Mouse (Mus musculus) layer of hippocampus, adult 18-20 months (tissue): Measurements from ENCODE around the gene Lamc2. TPM values are rescaled to one million over a fixed set of nuclear protein-coding genes. Genes with fewer than 3 reads are reported as not detected.

Experiments used
- DNase-seq, 2 experiments: peaks; one replicate each; pipeline ENCODE4 v3.0.0; 2022; ENCODE audit warnings: low spot score in 2 of 2
- total RNA-seq, 2 experiments: library from RNA; stranded (reverse); gene quantifications; 2 replicates each; pipeline ENCODE4 v1.2.3; 2021

Lamc2 gene
- total RNA-seq, 2 experiments from 2014 or later = 1.7 to 2.8 TPM

DNA sequence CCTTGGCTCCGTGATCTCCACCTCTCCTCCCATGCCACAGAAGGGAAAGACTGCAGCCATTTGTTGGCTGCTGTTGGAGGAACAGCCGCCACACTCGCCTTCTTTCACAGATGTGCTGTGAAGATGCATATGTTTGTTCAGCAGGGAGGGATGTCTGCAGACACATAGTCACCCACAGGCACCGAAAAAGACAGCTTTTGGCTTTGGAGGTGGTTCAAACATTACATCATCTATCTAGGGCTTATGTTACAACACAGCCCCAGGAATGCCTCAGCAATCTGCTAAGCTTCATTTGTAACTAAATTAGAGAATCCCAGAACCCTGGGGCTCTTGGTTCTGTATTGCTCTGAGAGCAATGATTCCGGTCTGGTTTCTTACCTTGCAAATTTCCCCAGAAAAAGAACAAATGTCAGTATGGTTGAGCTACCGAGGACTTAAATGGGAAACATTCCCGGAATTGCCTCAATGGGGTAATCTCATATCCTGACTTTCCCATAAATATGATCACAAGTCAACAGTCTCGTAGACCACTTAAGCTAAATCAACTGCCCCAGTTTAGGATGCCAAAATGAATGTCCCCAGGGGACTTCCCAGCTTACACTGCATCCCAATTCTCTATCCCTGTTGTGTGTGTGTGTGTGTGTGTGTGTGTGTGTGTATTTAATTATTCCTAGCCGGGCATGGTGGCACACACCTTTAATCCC, 5.5 kb downstream of the Lamc2 start:
- peak; percentile 68 to 89 for DNase-seq

DNA sequence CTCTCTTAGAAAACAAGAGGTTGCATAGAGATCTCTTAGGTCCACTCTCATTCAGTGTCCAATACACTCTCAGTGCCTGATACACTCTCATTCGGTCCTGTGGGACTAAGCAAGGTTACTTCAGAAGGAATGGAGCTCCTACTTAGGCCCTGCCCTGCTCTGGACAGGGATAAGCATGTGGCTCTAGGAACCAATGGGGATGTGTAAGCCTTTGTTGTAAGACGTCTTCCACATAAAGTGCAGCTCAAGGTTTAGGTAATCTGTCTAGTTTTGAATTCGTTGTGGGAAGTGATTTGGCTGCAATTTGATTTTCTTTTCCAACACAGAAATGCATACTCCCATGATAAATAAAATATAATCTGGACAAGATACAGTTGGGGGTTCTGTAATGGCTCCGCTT, 6.1 kb downstream of the Lamc2 start:
- no peak for DNase-seq

DNA sequence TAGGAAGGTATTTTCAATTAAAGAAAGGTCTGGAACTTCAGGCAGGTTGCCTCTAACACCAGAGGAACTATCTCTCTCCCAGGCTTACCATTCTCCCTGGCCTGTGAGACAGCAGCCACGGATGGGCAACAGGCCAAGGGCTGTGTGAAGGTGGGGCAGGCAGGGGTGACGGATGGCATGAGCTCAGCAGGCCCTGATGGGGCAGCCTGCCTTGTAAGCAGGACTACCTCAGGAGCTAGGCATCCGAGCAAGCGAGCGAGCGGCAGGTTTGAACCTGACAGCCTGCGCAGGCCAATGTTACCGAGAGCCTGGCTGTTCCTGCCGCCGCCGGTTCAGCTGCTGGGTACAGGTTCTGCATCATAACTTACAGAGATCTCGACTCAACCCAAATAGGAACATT, 11.4 kb downstream of the Lamc2 start:
- DNase-seq = peak in 1 of 2 experiments; percentile 13

DNA sequence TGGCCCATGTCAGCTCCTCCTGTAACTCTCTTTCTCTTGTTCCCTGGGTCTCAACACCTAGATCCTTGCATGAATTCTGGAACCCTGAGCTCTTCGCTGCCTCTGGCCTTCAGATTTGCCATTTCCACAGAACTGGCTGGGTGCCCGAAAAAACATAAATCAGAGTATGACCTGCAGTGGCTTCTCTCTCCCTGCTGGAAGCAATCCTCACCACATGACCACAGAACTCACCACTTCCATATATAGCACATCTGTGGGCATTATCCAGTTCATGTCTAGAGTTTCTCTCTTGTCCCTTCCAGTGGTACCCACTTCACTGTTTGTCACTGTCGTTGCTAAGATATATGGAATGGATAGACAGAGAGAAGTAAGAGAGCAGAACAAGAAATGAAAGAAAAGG, 13.0 kb downstream of the Lamc2 start:
- DNase-seq = no peak

DNA sequence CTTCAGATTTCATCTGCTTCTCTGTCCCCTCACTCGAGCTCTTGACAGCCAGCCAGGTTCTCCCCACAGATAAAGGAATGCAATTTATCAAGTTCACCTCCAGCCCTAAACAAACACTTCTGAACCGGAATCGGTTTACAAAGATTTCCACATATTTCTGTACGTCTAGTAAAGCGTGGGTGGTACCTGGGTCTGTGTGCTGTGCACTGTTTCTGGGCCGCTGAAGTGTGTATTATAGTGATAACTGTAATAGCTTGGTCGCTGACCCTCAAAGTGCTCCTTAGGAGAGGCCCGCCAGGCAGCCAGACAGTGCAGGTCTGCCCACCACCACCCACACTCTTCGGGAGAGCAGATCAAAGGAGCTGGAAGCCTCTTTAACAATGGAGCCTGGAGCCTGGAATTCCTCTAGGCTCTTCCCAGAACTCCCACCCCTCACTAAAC, 13.9 kb downstream of the Lamc2 start:
- DNase-seq = no peak

DNA sequence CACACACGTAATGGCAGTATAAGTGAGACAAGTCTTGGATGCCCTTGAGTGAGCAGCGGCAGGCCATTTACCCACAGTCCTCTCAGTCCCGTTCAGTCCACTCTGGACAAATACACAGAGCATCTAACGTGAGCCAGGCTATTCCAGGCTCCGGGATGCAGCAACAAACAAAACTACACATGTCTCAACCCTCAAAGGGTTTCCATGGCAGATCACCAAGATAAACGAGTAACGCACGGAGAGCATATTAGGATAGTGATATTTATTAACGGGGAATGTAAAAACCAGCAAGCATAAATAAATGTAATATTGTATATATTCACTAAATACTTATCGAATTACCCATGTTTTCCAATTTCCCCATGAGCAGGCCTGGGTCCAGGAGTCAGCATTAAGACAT, 15.2 kb downstream of the Lamc2 start:
- no peak for DNase-seq

DNA sequence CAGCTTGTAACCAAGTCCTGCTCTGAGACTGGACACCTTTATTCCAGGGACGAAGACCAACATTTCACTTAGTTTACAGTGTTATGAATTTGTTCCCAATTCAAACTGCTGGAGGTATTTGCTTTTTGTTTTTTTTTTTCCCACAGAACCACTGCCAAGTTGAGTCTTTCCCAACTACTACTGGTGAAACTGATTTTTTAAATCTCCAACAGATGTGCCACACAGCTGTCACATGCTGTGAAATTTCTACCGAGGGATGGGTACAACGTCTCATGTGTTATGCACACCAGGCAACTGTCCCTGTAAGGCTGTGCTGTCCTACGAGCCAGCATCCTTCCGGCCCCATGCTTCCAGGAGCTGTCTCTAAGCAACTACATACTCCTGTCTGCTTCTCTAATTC, 18.0 kb downstream of the Lamc2 start:
- DNase-seq = no peak

DNA sequence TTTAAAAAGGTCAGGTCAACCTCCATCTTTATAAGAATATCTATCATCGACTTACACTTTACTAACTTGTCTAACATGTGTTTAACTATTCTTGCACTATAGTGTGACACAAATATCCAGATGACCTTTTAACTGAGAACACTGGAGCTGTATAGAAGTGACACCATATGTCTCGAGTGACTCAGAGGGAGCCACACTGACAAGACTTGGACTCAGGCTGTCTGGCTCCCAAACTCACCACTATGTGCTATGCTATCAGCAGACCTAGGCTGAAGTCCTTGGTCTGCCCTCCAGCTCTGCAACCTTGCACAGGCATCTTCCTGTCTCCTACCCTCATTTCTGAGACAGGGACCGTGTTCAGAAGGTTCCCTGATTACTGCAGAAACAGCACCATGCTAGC, 22.4 kb downstream of the Lamc2 start:
- DNase-seq = no peak

DNA sequence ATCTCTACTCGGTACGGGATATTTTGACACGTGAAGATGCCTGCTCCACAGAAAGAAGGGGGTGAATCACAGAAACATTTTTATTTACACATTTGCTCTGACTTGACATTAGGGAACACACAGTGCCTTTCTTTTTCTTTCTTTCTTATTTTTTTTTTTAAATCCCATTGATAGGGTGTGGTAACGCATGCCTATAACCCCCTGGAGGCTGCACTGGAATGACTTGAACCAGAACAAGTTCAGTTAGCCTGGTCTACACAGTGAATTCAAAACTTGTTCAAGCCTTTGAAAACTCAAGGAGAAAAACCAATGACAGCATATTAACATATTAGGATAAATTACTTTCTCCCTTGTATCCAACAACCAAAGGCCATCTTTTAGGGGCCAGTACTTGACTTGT, 27.1 kb downstream of the Lamc2 start:
- DNase-seq = no peak

DNA sequence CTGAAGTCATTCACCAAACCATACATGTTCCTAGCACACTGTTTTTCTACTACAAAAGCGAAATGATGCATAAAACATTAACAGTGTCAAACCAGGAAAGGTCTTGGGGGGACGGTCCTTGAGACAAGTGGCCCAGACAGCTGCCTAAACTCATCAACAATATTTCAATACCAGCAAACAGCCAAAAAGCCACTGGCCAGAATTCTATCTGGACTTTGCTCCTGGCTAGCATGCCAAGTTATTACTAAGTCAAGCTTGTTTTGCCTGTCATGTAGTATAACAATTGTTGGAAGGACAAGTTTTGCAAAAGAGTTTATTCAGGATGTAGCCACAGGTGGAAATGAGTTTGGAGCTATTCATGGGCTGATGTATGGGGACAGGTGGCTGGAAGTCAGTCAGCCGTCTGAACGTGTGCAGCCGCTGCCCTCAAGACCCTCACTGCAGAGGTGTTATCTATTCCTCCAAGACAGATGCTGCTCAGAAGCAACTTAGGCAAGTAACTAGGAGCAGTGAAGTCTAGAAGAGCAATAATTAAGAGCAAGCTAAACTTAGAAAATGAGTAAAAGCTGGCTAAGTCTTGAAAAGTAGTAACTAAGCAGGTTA, 29.1 kb downstream of the Lamc2 start:
- DNase-seq = no peak

DNA sequence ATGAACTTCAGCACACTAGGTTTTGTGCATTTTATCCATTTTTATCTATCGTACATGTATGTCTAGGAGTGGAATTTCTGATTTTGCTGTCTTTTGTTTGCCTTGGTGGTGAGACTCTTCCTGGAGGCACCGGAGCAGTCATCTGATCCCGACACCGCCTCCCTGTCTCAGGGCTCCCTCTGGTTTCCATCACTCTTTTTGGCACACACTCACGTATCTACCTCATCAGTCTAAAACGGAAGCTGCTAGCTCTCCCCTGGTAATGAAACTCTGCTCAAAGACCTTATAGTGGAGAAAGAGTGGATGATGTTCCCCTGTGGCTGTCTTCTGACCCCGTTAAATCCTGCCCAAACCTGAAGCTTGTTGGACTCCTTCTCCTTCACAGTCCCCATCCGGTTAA, 30.9 kb downstream of the Lamc2 start:
- no peak for DNase-seq

DNA sequence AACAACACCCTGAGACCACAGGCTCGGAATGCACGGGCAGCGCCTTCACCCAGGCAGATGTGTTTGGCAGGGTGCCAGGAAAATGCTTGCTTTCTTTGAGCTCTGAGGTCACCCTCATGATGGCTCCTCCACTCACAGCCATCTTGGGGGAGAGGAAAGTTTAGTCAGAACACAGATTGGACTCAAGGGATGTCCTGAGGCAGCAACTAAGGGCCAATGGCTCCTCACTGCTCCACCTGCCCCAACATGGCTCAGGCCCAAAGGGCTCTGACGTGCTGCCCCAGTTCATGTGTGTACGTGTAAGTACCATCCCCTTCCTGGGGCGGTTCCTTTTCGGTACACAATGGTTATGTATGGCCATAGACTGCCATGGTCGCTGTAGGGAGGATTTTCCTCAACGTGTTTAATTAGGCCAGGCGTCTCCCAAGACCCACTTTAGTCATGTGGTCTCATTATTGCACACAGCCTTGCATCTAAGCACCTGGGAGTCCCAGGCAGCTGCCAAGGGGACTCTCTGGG, 32.6 kb downstream of the Lamc2 start:
- no peak for DNase-seq

DNA sequence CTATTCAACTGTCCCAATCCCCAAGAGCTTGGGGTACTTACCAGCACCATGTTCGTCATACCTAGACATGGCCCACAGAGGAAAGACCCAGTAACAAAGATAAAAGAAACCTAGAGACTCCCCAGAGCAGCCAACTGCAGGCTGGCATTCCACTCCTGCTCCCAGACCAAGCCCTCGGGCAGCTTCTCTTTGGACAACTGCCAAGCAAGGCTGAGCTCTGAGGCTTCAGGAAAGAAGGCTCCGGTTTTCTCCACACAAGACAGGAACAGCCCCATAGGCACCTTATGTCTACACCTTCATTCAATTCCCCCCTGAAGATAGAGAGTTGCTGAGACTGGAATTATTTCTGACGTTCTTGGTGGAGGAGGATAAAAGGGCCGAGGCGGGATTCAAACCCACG, 33.7 kb downstream of the Lamc2 start:
- DNase-seq = no peak

DNA sequence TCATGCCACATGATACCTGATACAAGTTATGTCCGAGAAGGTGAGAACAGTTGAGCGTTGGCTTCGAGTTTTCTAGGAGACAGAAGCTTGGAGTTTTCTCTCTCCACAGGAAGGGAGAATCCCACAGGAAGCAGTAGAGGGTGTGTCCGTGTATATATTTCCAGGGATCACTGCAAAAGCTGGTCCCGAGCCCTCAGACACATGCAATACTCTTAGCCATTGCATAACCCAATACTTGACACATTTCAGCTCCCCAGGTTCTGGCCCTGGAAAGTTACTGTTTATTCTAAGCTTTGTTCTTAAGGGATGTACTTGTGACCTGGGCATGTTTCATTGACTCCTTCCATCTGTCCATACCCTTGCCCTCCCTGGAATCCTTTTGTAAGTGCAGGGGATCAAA, 40.5 kb downstream of the Lamc2 start:
- DNase-seq = no peak

DNA sequence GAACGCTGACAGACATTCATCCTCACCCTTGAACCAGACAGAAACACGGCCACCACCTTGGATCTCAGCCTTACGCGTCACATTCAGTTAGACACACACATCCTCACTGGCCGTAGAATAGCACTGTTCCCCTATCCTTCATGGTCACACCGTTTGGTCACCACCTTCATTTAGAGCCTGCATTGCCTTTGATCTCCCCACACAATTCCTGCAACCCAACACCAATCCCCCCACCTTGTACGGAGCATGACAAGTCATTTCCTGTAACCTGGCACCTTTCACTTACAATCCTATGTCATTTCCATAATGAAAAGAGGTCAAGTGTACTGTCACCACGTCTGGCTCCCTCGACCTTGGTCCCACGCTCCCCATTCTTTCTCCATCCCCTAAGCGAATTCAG, 42.2 kb downstream of the Lamc2 start:
- no peak for DNase-seq

DNA sequence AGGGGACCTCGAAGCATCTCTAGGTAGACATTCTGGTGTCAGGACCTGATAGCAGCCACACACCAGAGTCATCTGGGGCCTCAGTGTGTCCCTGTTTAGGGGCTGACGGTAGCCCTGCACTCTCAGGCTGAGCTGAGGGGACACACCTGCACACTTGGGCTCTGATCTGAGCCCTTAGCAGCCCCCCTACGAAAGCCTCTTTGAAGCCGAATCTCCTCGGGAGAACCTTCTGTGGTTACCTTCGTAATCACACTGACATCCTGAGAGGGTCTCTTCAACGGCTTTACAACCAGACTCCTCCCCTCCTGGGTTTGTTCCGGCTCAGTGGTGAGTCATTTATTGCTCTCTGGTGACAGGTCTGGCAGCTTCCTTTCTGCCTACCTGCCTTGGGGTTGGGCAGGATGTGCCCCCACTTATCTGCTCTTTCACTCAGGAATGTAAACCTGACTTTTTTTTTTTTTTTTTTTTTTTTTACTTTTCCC, 45.5 kb downstream of the Lamc2 start:
- no peak for DNase-seq

DNA sequence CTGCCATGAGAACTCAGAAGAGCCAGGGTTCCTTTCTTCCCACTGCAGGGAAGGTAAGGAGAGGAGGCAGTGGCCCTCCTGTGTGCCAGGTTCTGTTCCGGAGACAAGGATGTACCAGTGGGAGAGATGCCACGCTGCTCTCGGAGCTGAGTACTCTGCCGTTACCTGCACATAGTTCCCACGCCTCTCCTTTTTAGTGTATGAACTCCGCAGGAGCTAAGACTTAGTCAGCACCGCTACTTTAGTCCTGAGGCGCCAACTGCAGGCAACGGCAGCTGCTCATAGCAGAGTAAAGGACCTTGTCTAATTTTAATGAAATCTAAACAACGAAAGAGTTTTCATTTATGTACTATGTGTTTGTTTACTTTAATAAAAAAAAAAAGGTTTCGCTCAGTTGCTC, 46.0 kb downstream of the Lamc2 start:
- no peak for DNase-seq

DNA sequence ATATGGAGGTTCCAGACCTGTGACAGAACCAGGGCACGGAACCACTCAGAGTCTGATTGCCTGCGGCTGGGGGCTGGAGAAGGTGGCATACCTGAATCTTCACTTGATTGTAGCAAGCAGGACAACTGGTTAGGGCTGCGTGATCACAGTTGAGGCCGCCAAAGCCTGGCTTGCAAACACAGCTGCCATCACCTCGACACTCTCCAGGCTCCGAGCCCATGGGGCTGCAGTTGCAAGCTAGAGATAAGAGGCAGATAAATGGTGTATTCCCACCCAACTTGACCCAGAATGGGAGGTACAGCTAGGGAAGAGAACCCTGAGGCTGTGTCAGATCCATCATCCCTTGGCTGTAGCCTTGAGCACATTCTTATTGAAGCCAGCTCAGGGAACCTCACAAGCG, 46.6 kb downstream of the Lamc2 start:
- no peak for DNase-seq

DNA sequence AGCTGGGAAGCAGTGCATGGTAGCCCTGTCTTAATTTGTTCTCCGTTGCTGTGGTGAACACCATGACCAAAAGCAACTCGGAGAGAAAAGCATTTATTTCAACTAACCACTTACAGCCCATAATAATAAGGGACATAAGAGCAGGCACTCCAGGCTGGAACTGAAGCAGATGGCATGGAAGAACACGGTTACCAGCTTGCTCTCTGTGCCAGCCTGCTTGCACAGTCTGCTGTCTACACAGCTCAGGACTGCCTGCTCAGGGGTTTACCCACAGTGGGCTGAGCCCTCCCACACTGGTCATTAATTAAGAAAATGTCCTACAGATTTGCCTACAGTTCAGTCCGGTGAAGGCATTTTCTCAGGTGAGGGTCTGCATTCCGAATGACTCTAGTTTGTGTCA, 47.8 kb downstream of the Lamc2 start:
- DNase-seq = peak; percentile 10 to 67

DNA sequence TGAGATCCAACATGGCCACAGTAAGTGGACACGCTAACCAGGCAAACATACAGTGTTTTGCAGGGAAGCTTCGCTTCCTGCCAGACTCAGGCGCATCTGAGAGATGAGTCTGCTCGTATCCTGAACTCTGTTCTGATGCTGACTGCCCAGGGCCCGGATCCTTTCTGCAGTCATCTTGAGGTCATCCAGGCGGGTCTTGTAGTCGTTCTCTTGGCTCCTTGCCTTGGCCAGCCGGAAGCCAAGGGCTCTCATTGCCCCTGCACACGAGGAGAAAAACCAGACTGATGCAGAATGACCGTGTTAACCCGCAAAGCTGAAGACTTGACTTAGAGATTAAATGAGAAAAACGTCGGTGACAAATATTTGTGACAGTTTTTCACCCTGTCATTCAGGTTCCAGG, 49.6 kb downstream of the Lamc2 start:
- no peak for DNase-seq

DNA sequence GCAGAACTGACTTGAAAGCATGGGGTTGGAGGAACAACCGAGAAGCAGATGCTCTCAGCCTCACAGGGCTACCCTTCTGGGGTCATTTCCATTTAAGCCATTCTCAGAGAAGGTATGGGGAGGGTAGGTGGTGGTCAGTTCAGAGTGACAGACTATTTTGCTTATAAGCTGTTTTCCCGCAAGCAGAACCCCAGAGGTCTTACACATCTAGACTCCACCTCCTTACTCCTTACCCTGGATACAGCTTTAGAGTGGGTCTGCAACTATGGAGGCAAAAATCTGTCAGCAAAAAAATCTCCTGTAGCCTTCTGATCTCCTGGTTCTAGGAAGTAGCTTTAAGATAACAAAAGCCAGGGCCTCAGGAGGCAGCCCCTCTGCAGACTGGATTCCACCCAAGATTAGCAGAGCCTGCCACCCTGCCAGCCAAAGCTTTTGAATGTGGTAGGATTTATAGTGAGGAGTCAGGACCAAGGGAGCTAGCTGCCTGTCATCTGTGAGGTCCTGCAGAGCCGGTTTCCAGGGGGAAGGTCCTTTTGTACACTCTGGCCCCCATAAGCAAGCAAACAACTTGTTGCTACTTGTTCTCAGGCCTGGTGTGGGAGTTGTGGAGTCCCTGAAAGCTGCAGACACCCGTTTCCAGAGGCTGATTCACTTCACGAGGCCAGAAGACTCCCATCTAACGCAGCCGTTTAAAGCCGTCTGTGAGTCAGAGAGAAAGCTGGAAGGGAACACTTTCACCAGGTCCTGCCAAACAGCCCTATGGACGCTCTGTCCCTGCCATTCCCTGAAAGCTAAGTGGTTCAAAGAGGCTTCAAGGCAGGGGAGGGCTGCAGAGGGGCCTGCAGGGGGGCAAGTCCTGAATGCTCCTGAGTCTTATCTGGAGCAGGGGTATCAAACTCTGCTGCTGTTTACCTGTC, 52.1 kb downstream of the Lamc2 start:
- DNase-seq = peak in 1 of 2 experiments; percentile 15
